Mouse (Mus musculus) gastrocnemius, postnatal 14 days (tissue): Measurements from ENCODE around the gene 4930447F04Rik. TPM values are rescaled to one million over a fixed set of nuclear protein-coding genes. Genes with fewer than 3 reads are reported as not detected.

Experiments
- DNase-seq: peaks from one replicate; pipeline ENCODE4 v3.0.0; 2021; ENCODE audit warnings: mixed read lengths
- intact Hi-C: fragments of 180-260 bp; cut with DNase I; formaldehyde crosslinking; loops from one replicate; pipeline ENCODE4 v1.15.1; 2025; ENCODE audit warnings: low total_unique reads
- long read RNA-seq, 2 experiments: library from polyadenylated mRNA; stranded (forward); transcript quantifications; one replicate each; pipeline ENCODE4 v2.0.0; 2021
- total RNA-seq, 2 experiments: library from RNA; stranded (reverse); gene quantifications; 2 replicates each; pipeline ENCODE4 v1.2.3; 2021

Gene 4930447F04Rik
- total RNA-seq, result not detected
- long read RNA-seq, experiment 1, result 0 reads
- long read RNA-seq, experiment 2, result 0 reads

GRCm38 (mm10) chrX:66304124-66304523 lies at the start of gene 4930447F04Rik:
Gene 4930447F04Rik (minus strand): TSS chrX:66304224.
- DNase-seq, result no peak
- intact Hi-C loops, result no loop called here
